Mouse (Mus musculus): ENCODE data around the gene Taldo1.

GRCm38 (mm10) chr7:141432186-141432611 is 40.2 kb downstream of the Taldo1 start:
- no peak for TF ChIP-seq POLR2A (IDR thresholded peaks at IDR 0.05; ENCODE audit: insufficient read depth, low read length)
- no peak for TF ChIP-seq CTCF (IDR thresholded peaks at IDR 0.05; ENCODE audit: low read depth, low read length)
- TF ChIP-seq EP300 (IDR thresholded peaks at IDR 0.05; ENCODE audit: insufficient read depth, low read depth, low read length): no peak
